25 mouse cellular contexts compared by ENCODE assay signal in the genomic region with DNA sequence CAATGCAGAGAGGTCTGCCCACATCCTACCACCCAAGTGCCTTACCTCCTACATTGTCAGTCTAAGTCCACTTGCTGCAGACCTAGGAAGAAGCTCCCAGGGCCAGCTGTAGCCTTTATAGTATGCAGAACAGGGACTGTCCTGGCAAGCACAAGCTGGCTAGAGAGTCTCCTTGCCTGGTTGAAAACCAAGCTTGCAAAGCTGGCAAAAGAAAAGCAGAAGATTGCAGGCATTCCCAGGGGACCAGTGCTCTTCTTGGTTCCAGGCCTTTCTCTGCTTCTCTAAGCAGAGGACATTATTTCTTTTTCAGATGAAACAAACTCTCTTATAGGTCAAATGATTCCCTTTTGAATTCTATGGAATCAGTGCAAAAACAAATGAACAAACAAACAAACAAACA. TPM values are rescaled to one million over a fixed set of nuclear protein-coding genes. Genes with fewer than 3 reads are reported as not detected.
"Had no signal": no experiment of that assay in that cellular context is flagged by ENCODE, and none has a peak within 500 bp of the region (broad histone marks: within the 10 kb centered on the region; RNA-seq: fewer than 3 reads in every experiment).

No protein-coding gene starts in this region.

- DNase-seq: liver, postnatal 0 days; lung, adult 2 months; lung, postnatal 14 days; lung, postnatal 36 days; right cerebral cortex, postnatal 14 days; spleen, adult 18-20 months; thymus, adult 2 months; thymus, postnatal 25 days; thymus, postnatal 4 days had no signal

- ATAC-seq: liver, postnatal 0 days; lung, postnatal 0 days; midbrain, embryonic 13.5 days; midbrain, embryonic 15.5 days had no signal

- H3K4me3 ChIP-seq: lung, embryonic 15.5 days; megakaryocyte, embryonic 14.5 days; midbrain, embryonic 13.5 days; midbrain, embryonic 15.5 days; neural tube, embryonic 12.5 days; stomach, embryonic 15.5 days had no signal

- H3K4me1 ChIP-seq: lung, embryonic 15.5 days; midbrain, embryonic 15.5 days; neural tube, embryonic 12.5 days; stomach, embryonic 15.5 days had no signal

- H3K4me2 ChIP-seq: lung, embryonic 15.5 days; midbrain, embryonic 11.5 days; midbrain, embryonic 13.5 days; midbrain, embryonic 15.5 days; neural tube, embryonic 12.5 days; stomach, embryonic 15.5 days had no signal

- H3K27me3 ChIP-seq: lung, embryonic 15.5 days; midbrain, embryonic 15.5 days; neural tube, embryonic 12.5 days; stomach, embryonic 15.5 days had no signal

- H3K9ac ChIP-seq: liver, postnatal 0 days; lung, embryonic 15.5 days; midbrain, embryonic 13.5 days; midbrain, embryonic 15.5 days; neural tube, embryonic 12.5 days; stomach, embryonic 15.5 days had no signal

- H3K27ac ChIP-seq: lung, embryonic 15.5 days; macrophage; midbrain, embryonic 13.5 days; midbrain, embryonic 15.5 days; neural tube, embryonic 12.5 days; stomach, embryonic 15.5 days; stomach, postnatal 0 days had no signal

- H3K9me3 ChIP-seq: lung, embryonic 15.5 days; megakaryocyte, embryonic 14.5 days; midbrain, embryonic 13.5 days; midbrain, embryonic 15.5 days; neural tube, embryonic 12.5 days; stomach, embryonic 15.5 days had no signal

- H3K36me3 ChIP-seq: lung, embryonic 15.5 days; midbrain, embryonic 13.5 days; midbrain, embryonic 15.5 days; neural tube, embryonic 12.5 days; stomach, embryonic 15.5 days had no signal

RNA-seq across cellular contexts. Expression of gene Serpinb1c, which starts 34.6 kb away (rescaled TPM):
- total RNA-seq: megakaryocyte progenitor cell, adult 5-6 weeks; monocyte, adult 5-6 weeks; neutrophil, adult 5-6 weeks had no signal
- polyA plus RNA-seq: liver, postnatal 0 days; lung, adult 2 months; lung, embryonic 15.5 days; midbrain, embryonic 11.5 days; midbrain, embryonic 13.5 days; midbrain, embryonic 15.5 days; midbrain, postnatal 0 days; neural tube, embryonic 12.5 days; small intestine, adult 2 months; stomach, embryonic 15.5 days; testis, adult 2 months; thymus, adult 2 months had no signal
